ENCODE assay signal across 8 mouse cellular contexts in genomic region chr13:30548835-30549234, GRCm38 (mm10). TPM values are rescaled to one million over a fixed set of nuclear protein-coding genes. Genes with fewer than 3 reads are reported as not detected.
DNase-seq lines count a peak whose midpoint lies in the region; ATAC-seq and TF ChIP-seq lines count a peak whose summit lies in the region.

No protein-coding gene starts in this region.

- intact Hi-C loops in left cerebral cortex, adult 2 months (cut with DNase I) = loop anchor here (5.0 kb wide), 1 partner anchor 108 kb away; the partner anchor contains the start of gene Dusp22

- H3K9me3 ChIP-seq in forebrain, postnatal 0 days (ENCODE audit: low read length) = no peaks in the 10 kb centered on the region
- no peaks in the 10 kb centered on the region for H3K9me3 ChIP-seq in forebrain, embryonic 15.5 days
- no peaks in the 10 kb centered on the region for H3K9me3 ChIP-seq in embryonic facial prominence, embryonic 10.5 days
- no peaks in the 10 kb centered on the region for H3K9me3 ChIP-seq in heart, postnatal 0 days (replicated peaks; ENCODE audit: control insufficient read depth, low read length)

- H3K9ac ChIP-seq in forebrain, postnatal 0 days = no peak overlapping the region
- H3K9ac ChIP-seq in forebrain, embryonic 15.5 days (replicated peaks) = no peak overlapping the region
- H3K9ac ChIP-seq in heart, postnatal 0 days (replicated peaks; ENCODE audit: low read depth, low read length) = no peak overlapping the region

- no peak for ATAC-seq in forebrain, postnatal 0 days
- ATAC-seq in forebrain, embryonic 15.5 days (replicated peaks) = no peak
- ATAC-seq in heart, postnatal 0 days (ENCODE audit: insufficient read depth, low read depth) = peak; percentile 48
- ATAC-seq in megakaryocyte-erythroid progenitor cell, adult 5-6 weeks (replicated peaks; ENCODE audit: low FRiP score, low TSS enrichment, poor library complexity, severe bottlenecking) = peak; percentile 78

- WGBS in forebrain, postnatal 0 days = 25% methylated on average over 2 of the region's 2 CpGs
- 26% methylated on average over 2 of the region's 2 CpGs for WGBS in forebrain, embryonic 15.5 days
- whole genome bisulfite sequencing in embryonic facial prominence, embryonic 10.5 days = 28% methylated on average over 2 of the region's 2 CpGs
- 2% methylated on average over 2 of the region's 2 CpGs for WGBS in heart, postnatal 0 days

- TF ChIP-seq EP300 in heart, postnatal 0 days (IDR thresholded peaks at IDR 0.05; ENCODE audit: low read depth) = no peak

- no peak overlapping the region for H3K4me2 ChIP-seq in forebrain, postnatal 0 days (ENCODE audit: low read depth)
- no peak overlapping the region for H3K4me2 ChIP-seq in forebrain, embryonic 15.5 days (replicated peaks)
- H3K4me2 ChIP-seq in heart, postnatal 0 days (ENCODE audit: low read depth, low read length) = no peak overlapping the region

- no peaks in the 10 kb centered on the region for H3K27me3 ChIP-seq in forebrain, postnatal 0 days (ENCODE audit: insufficient read depth, low read length)
- H3K27me3 ChIP-seq in forebrain, embryonic 15.5 days = no peaks in the 10 kb centered on the region
- H3K27me3 ChIP-seq in embryonic facial prominence, embryonic 10.5 days (replicated peaks; ENCODE audit: low read depth, poor library complexity, severe bottlenecking) = no peaks in the 10 kb centered on the region
- H3K27me3 ChIP-seq in heart, postnatal 0 days (ENCODE audit: control insufficient read depth, insufficient read depth, low read length) = no peaks in the 10 kb centered on the region

- H3K36me3 ChIP-seq in forebrain, postnatal 0 days (ENCODE audit: insufficient read depth) = no peaks in the 10 kb centered on the region
- H3K36me3 ChIP-seq in forebrain, embryonic 15.5 days = no peaks in the 10 kb centered on the region
- no peaks in the 10 kb centered on the region for H3K36me3 ChIP-seq in embryonic facial prominence, embryonic 10.5 days (replicated peaks)
- H3K36me3 ChIP-seq in heart, postnatal 0 days (replicated peaks; ENCODE audit: control insufficient read depth, insufficient read depth, low read length) = no peaks in the 10 kb centered on the region

- peak; percentile 73 for DNase-seq in forebrain, postnatal 0 days
- peak; percentile 91 for DNase-seq in adrenal gland, postnatal 14 days
- DNase-seq in embryonic facial prominence, embryonic 10.5 days (ENCODE audit: low spot score) = peak; percentile 84
- DNase-seq in heart, postnatal 0 days (ENCODE audit: low spot score) = peak; percentile 81
- peak; percentile 76 to 81 for DNase-seq in left cerebral cortex, adult 2 months (ENCODE audit: extremely low spot score in 1 of 2, low spot score in 2 of 2)
- DNase-seq in spleen, postnatal 10 days (ENCODE audit: low spot score in 2 of 2) = peak; percentile 82 to 89

- no peak overlapping the region for H3K27ac ChIP-seq in forebrain, postnatal 0 days (ENCODE audit: low read depth, low read length)
- H3K27ac ChIP-seq in forebrain, embryonic 15.5 days (replicated peaks) = no peak overlapping the region
- H3K27ac ChIP-seq in embryonic facial prominence, embryonic 10.5 days (replicated peaks) = no peak overlapping the region
- H3K27ac ChIP-seq in heart, postnatal 0 days (ENCODE audit: low read depth) = no peak overlapping the region
- H3K27ac ChIP-seq in left cerebral cortex, adult 2 months = no peak overlapping the region

- H3K4me1 ChIP-seq in forebrain, postnatal 0 days (ENCODE audit: insufficient read depth) = peaks cover 6% of the 10 kb centered on the region
- peaks cover 12% of the 10 kb centered on the region for H3K4me1 ChIP-seq in forebrain, embryonic 15.5 days
- H3K4me1 ChIP-seq in embryonic facial prominence, embryonic 10.5 days = peaks cover 6% of the 10 kb centered on the region
- H3K4me1 ChIP-seq in heart, postnatal 0 days (ENCODE audit: control insufficient read depth, insufficient read depth) = peaks cover 8% of the 10 kb centered on the region

- no peak overlapping the region for H3K4me3 ChIP-seq in forebrain, postnatal 0 days (ENCODE audit: low read depth, low read length)
- no peak overlapping the region for H3K4me3 ChIP-seq in forebrain, embryonic 15.5 days
- no peak overlapping the region for H3K4me3 ChIP-seq in embryonic facial prominence, embryonic 10.5 days
- H3K4me3 ChIP-seq in heart, postnatal 0 days (ENCODE audit: low read depth, low read length) = no peak overlapping the region
- H3K4me3 ChIP-seq in left cerebral cortex, adult 2 months = no peak overlapping the region

- peak; percentile 89 for TF ChIP-seq CTCF in forebrain, postnatal 0 days (IDR thresholded peaks at IDR 0.05; ENCODE audit: low read depth)
- peak; percentile 98 for TF ChIP-seq CTCF in heart, postnatal 0 days (IDR thresholded peaks at IDR 0.05; ENCODE audit: low read depth)
- TF ChIP-seq CTCF in left cerebral cortex, adult 2 months (IDR thresholded peaks at IDR 0.05) = peak; percentile 98

RNA-seq across cellular contexts. Expression of gene Uqcrfs1, which starts 3.7 kb away (rescaled TPM):
- 211 and 223 TPM in 2 replicates for total RNA-seq in forebrain, postnatal 0 days (2014; rRNA removed)
- polyA plus RNA-seq in forebrain, postnatal 0 days (2015; fragmentation: Nextera tagmentation; extraction: Ambion mirVana) = 304 and 309 TPM in 2 replicates
- 233 and 246 TPM in 2 replicates for polyA plus RNA-seq in forebrain, embryonic 15.5 days (2015; fragmentation: Nextera tagmentation; extraction: Ambion mirVana)
- total RNA-seq in adrenal gland, postnatal 14 days (2021) = 550 and 554 TPM in 2 replicates
- polyA plus RNA-seq in embryonic facial prominence, embryonic 10.5 days (2016; fragmentation: Nextera tagmentation; extraction: Ambion mirVana) = 235 and 239 TPM in 2 replicates
- 1,049 and 1,070 TPM in 2 replicates for total RNA-seq in heart, postnatal 0 days (2014; rRNA removed; ENCODE audit: low replicate concordance)
- polyA plus RNA-seq in heart, postnatal 0 days (2015; fragmentation: Nextera tagmentation; extraction: Ambion mirVana) = 1,491 and 1,508 TPM in 2 replicates
- 100 to 1,000 TPM; 138 to 149 TPM for total RNA-seq in left cerebral cortex, adult 2 months (2021)
- 153 and 194 TPM in 2 replicates for total RNA-seq in megakaryocyte-erythroid progenitor cell, adult 5-6 weeks (2014; fragmentation: Nextera tagmentation)
- 106 and 132 TPM in 2 replicates for total RNA-seq in megakaryocyte-erythroid progenitor cell, adult 5-6 weeks (2017)

Comparison
In these comparisons a context has a peak if more than half of its experiments do, and no peak if none do; other contexts are left out.
1. ATAC-seq: peak in heart, postnatal 0 days (single experiment) and megakaryocyte-erythroid progenitor cell, adult 5-6 weeks (single experiment); none in forebrain, postnatal 0 days (single experiment) and forebrain, embryonic 15.5 days (single experiment).
2. Peak in every context shown above with its lines, with median percentiles within 50 percentile points of each other: DNase-seq and CTCF ChIP-seq.